Mouse (Mus musculus) thymus, adult 18-20 months (tissue): ENCODE data around the gene Ptk7.

Experiments used
- DNase-seq, 2 experiments: peaks; one replicate each; pipeline ENCODE4 v3.0.0; 2022; ENCODE audit warnings: mixed read lengths in 2 of 2

Ptk7 gene

DNA sequence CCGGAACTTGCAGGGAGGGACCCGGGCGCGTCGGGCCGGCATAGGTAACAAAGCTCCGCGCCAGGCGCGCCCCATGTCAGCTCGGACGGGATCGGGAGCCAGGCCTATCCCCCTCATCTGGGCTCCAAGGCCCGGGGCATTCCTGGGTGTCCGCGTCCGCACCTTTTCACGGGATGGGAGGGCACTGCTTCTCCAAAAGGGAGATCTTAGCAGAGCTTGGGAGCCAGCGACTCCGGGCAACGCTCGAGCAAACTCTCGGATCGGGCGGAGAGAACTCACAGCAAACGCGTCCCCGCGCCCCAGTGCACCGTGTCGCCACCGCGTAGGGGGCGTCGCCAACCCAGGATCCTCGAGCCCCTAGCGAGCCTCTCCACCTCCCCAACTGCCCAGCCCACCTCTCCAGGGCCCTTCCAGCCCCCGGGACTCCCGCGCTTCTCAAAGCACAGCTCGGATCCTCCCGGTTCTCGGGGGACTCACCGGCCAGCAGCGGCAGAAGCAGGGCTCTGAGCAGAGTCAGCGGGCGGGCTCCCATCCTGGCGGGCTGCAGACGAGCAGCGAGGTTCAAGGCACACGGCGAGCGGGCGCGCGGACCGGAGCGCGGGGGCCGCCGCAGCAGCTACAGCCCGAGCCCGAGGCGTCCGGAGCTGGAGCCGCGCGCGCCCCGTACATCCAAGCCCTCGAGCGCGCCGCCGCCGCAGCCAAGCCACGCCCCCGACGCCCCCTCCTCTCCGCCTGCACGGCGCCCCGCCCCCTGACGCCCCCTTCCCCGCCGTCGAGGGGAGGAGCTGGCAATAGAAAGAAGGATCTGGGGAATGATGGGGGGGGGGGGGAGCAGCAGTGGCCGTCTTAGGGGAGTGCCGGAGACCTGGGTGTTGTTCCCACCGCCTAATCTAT, at the start of gene Ptk7:
Ptk7 (minus strand) TSS at position 714 of the 894 bp plus-strand sequence.
- peak; percentile 26 to 49 for DNase-seq

- DNase-seq, result no peak
Observed at GRCm38 (mm10) chr17:46678911-46679310, 49.6 kb upstream of the Ptk7 start.

GRCm38 (mm10) chr17:46678416-46678815, 49.1 kb upstream of the Ptk7 start, which contains the start of gene Mea1:
Gene Mea1 (plus strand): TSS chr17:46678793.
- no peak for DNase-seq

- peak in 1 of 2 experiments; percentile 25 for DNase-seq
Observed at GRCm38 (mm10) chr17:46674530-46675283, 45.4 kb upstream of the Ptk7 start.

GRCm38 (mm10) chr17:46673850-46674529, 44.7 kb upstream of the Ptk7 start, which contains the start of gene Rrp36:
Gene Rrp36 (minus strand): TSS chr17:46674352.
- DNase-seq, result peak; percentile 77 to 83

GRCm38 (mm10) chr17:46669911-46670310, 40.6 kb upstream of the Ptk7 start:
- no peak for DNase-seq

GRCm38 (mm10) chr17:46667712-46668111, 38.4 kb upstream of the Ptk7 start:
- no peak for DNase-seq

- no peak for DNase-seq
Observed at GRCm38 (mm10) chr17:46662730-46663129, 33.4 kb upstream of the Ptk7 start.

DNA sequence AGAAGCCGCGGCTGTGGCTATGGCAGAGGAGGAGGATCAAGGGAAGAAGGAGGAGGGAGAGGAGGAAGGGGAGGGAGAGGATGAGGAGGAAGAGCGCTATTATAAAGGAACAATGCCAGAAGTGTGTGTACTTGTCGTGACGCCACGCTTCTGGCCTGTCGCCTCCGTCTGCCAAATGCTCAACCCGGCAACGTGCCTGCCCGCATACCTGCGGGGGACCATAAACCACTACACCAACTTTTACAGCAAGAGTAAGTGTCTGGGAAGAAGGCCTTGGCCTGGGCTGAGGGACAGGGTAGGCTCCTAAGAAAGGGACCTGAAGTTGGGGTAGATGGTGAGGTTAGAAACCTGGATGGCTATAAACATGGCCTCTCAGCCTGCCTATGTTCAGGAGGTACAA, 32.7 kb upstream of the Ptk7 start:
- DNase-seq, result no peak

- DNase-seq, result no peak
Observed at GRCm38 (mm10) chr17:46661351-46661750, 32.0 kb upstream of the Ptk7 start.

- no peak for DNase-seq
Observed at GRCm38 (mm10) chr17:46656054-46656453, 26.8 kb upstream of the Ptk7 start.

- no peak for DNase-seq
Observed at GRCm38 (mm10) chr17:46651755-46652547, 22.6 kb upstream of the Ptk7 start.

DNA sequence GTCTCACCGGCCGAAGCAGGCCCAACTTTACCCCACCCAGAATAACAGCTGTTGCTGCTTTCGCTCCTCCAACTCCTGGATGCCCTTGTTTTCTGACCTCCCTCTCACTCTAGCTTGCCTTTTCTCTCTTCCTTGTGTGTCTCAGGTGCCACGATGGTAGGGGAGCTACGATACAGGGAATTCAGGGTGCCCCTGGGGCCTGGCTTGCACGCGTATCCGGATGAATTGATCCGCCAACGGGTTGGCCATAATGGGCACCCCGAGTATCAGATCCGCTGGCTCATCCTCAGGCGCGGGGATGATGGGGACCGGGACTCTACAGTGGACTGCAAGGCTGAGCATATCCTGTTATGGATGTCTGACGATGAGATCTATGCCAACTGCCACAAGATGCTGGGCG, 22.0 kb upstream of the Ptk7 start:
- peak in 1 of 2 experiments; percentile 19 for DNase-seq

GRCm38 (mm10) chr17:46650232-46651031, 21.1 kb upstream of the Ptk7 start, which contains the start of gene Cul7:
Gene Cul7 (plus strand): TSS chr17:46650337.
- peak; percentile 90 for DNase-seq

DNA sequence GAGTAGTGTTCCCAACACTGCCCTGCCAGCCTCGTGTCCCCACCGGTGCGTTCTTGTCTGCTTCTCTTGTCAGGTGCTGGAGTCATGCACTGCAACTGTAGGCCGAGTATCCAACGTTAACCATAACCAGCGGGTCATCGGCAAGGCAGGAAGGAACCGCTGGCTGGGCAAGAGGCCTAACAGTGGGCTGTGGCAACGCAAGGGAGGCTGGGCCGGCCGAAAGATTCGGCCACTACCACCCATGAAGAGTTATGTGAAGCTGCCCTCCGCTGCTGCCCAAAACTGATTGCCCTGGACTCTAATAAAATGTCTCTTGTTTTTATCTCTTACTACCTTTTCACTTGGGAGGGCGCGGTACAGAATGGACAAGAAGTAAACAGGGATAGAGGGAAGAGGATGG, 20.5 kb upstream of the Ptk7 start:
- no peak for DNase-seq

- DNase-seq, result no peak
Observed at GRCm38 (mm10) chr17:46648436-46648835, 19.1 kb upstream of the Ptk7 start.

DNA sequence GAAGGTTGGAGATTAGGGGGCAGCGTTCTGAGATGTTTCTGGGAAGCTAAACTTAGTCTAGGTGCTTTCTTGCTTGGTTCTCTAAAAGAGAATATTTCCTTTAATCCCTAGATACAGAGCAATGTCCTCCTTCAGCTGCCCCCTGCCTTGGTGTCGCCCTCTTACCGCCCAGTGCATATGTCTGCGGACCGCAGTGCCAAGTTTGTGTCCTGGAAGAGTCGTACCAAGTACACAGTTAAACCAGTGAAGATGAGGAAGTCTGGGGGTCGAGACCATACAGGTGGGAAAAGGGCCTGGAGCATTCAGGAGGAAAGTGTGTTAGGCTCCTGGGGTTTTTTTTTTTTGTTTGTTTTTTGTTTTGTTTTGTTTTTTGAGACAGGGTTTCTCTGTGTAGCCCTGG, 18.0 kb upstream of the Ptk7 start:
- DNase-seq, result no peak

DNA sequence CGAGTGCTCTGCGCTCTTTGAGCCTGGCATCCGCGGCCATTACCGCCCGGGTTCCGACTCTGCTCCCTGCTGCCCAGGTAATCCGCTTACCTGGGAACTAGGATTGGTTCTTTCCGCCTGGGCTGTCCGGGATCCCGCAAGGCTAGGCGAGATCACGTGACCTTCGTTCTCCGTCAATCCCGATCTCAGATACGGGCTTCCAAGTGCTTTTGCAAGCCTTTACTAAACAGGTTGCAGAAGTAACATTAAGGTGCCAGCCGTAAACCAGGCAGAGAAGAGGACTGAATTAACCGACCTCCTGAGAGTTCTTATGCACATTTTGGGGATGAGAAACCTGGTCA, 17.0 kb upstream of the Ptk7 start:
- no peak for DNase-seq

DNA sequence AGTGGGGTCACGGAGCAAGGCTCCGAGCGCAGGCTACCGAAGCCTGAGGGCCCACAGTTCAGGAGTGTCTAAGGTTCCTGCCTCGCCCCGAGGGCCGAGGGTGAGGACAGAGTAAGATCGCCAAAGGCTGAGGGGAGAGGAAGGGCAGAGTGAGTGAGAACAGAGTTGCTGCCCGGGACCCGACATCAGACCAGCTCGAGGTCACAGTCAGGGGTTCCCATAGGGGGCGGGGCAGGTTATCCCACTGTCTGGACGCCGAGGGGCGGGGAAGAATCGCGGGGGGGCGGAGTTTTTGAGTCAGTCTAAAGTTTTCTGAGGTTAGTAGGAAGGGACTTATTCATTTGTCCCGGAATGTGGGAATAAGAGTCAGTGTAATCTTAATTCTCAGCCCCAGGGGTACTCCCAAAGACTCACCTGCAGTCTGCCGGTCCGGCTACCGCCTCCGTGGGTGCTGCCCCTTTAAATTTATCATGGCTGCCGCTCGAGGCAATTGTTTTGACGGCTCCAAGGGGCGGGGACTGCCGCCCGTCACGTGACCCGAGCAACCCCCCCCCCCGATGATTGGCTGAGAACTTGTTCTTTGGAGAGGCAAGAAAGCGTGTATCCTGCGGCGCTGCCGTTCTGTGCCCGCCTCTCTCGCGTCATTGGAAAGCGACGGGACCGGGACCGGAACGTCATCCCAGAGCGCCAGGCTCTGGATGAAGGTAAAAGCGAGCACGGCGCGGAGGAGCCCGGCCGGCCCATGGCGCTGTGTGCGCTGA, 16.4 kb upstream of the Ptk7 start, which contains the start of the genes Klc4 and Mrpl2:
Klc4 (minus strand) TSS at position 462 of the 761 bp plus-strand sequence.
Mrpl2 (plus strand) TSS at position 669 of the 761 bp plus-strand sequence.
- peak; percentile 96 to 97 for DNase-seq

DNA sequence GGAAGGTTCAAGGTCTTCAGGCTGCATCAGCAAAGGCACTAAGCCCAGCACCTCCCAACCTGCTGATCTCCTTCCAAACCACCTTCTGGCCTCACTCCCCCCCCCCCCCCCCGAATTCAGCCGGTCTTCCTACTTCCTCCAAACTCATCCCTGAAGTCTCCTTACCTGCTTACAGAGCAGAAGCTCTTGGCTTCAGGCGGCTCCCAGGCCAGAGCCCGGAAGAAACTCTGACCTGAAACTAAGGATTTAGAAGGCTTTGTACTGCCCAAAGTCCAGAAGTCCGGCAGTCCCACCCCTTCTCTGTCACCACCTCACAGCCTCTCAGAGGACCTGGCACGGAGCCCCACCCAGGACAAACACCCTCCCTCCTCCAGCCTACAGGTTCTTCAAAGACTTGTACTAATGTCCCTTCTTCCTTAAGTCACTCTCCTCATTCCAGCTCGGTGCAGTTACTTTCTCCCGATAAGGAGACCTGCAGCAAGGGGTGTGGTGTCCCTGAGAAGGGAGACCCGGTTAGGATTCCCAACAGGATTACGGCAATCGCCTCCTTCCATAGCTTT, 15.7 kb upstream of the Ptk7 start:
- DNase-seq, result no peak
